Mouse (Mus musculus) lung, postnatal 0 days (tissue): ENCODE data around the gene Vangl2.

Experiments used
- CTCF ChIP-seq: IDR thresholded peaks from 2 replicates; pipeline ENCODE4 v1.5.1; 2016; ENCODE audit warnings: antibody characterized with exemption, mild to moderate bottlenecking
- EP300 ChIP-seq: IDR thresholded peaks from 2 replicates; pipeline ENCODE4 v1.6.1; 2016; ENCODE audit warnings: antibody characterized with exemption, mild to moderate bottlenecking, control low read depth

DNA sequence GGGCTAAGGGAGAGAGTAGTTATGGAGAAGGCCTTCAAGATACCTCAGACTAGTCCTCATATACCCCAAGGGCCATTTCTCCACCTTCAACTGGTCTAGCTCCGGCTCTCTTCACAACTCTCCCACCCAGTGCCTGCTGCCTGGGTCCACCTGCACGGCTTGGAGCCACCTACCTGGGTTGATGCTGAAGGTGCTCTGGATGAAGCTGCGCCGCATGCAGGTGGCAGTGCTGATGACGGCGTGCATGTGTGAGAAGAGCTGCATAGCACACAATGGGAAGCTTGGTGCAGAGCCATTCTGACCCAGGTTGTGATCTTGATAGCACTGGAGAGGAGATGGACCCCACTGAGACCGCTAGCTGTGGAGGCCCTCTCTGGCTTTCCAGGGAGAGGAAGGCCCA, 44.4 kb upstream of the Vangl2 start:
- TF ChIP-seq CTCF: no peak
- TF ChIP-seq EP300: no peak
